Mouse (Mus musculus) cortical plate, adult 2 months (tissue): Measurements from ENCODE around the gene Aimp2.

Experiments
- CTCF ChIP-seq: fragments of 200-500 bp; IDR thresholded peaks from 2 replicates; pipeline ENCODE4 v1.5.1; 2011; ENCODE audit warnings: mild to moderate bottlenecking, control low read depth, low read length; ENCODE audit not compliant: insufficient read depth; ENCODE audit errors: extremely low read depth
- POLR2A ChIP-seq: fragments of 200-500 bp; IDR thresholded peaks from 2 replicates; pipeline ENCODE4 v1.6.1; 2011; ENCODE audit warnings: mild to moderate bottlenecking, low read length, control low read depth; ENCODE audit not compliant: insufficient read depth; ENCODE audit errors: extremely low read depth

GRCm38 (mm10) chr5:143929291-143929690 is 19.6 kb upstream of the Aimp2 start:
- TF ChIP-seq CTCF (no peak), POLR2A (no peak)
